10 mouse cellular contexts compared by ENCODE assay signal in the genomic region with DNA sequence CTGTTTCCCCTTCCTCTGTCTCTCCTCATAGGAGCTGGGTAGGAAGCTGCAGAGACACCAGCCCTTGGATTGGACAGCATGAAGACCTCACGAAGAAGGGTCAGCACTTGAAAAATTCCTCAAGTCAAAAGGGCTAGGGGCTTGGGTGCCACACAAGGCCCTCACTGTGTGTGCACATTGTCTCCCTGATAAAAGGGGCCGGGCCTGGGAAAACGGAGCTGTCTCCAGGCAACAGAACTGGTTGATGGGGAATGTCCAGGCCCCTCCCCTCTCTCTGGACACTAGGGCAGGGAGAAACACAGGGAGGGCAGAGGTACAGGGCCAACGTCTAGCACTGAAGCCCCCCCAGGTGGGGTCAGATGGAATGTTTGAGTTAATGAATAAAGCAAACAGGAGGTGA. TPM values are rescaled to one million over a fixed set of nuclear protein-coding genes. Genes with fewer than 3 reads are reported as not detected.
DNase-seq lines count a peak whose midpoint lies in the region; ATAC-seq and TF ChIP-seq lines count a peak whose summit lies in the region.
"Had no signal": no experiment of that assay in that cellular context is flagged by ENCODE, and none has a peak within 500 bp of the region (broad histone marks: within the 10 kb centered on the region; RNA-seq: fewer than 3 reads in every experiment).

No protein-coding gene starts in this region.

- ATAC-seq in kidney, embryonic 15.5 days (replicated peaks; ENCODE audit: low FRiP score), result peak; percentile 58; the same call in 1 of the 2 replicates
- ATAC-seq in hindbrain, embryonic 15.5 days (ENCODE audit: low FRiP score, low read depth), result peak; percentile 80; the same call in 1 of the 2 replicates
- ATAC-seq in stomach, postnatal 0 days (ENCODE audit: low FRiP score, low TSS enrichment), result no peak

- H3K36me3 ChIP-seq in kidney, embryonic 15.5 days, result peaks cover 2% of the 10 kb centered on the region; the same call in 1 of the 2 replicates
- peaks cover 4% of the 10 kb centered on the region; the same call in 1 of the 2 replicates for H3K36me3 ChIP-seq in hindbrain, embryonic 15.5 days
- no peaks in the 10 kb centered on the region for H3K36me3 ChIP-seq in stomach, postnatal 0 days (ENCODE audit: control insufficient read depth, insufficient read depth, low read length)
- H3K36me3 ChIP-seq: embryonic facial prominence, embryonic 13.5 days; heart, embryonic 15.5 days had no signal

- WGBS in kidney, embryonic 15.5 days, result 50% methylated on average over 4 of the region's 4 CpGs
- WGBS in hindbrain, embryonic 15.5 days, result 4% methylated on average over 4 of the region's 4 CpGs
- 46% methylated on average over 4 of the region's 4 CpGs for WGBS in stomach, postnatal 0 days

- H3K4me2 ChIP-seq in kidney, embryonic 15.5 days, result no peak overlapping the region
- H3K4me2 ChIP-seq in hindbrain, embryonic 15.5 days, result no peak overlapping the region
- H3K4me2 ChIP-seq in stomach, postnatal 0 days (replicated peaks; ENCODE audit: low read depth), result no peak overlapping the region
- H3K4me2 ChIP-seq: embryonic facial prominence, embryonic 13.5 days; heart, embryonic 15.5 days had no signal

- H3K4me3 ChIP-seq in kidney, embryonic 15.5 days (replicated peaks), result no peak overlapping the region
- no peak overlapping the region for H3K4me3 ChIP-seq in hindbrain, embryonic 15.5 days
- no peak overlapping the region for H3K4me3 ChIP-seq in stomach, postnatal 0 days (ENCODE audit: low read depth, low read length)
- H3K4me3 ChIP-seq: embryonic facial prominence, embryonic 13.5 days; heart, embryonic 15.5 days had no signal

- H3K9ac ChIP-seq in kidney, embryonic 15.5 days, result no peak overlapping the region
- no peak overlapping the region for H3K9ac ChIP-seq in hindbrain, embryonic 15.5 days
- H3K9ac ChIP-seq in stomach, postnatal 0 days (ENCODE audit: low read length), result no peak overlapping the region
- H3K9ac ChIP-seq: embryonic facial prominence, embryonic 13.5 days; heart, embryonic 15.5 days had no signal

- no peak for DNase-seq in kidney, postnatal 25 days
- DNase-seq in embryo, embryonic 11 days, result peak; percentile 74
- DNase-seq in neural tube, embryonic 10.5 days (ENCODE audit: extremely low spot score, low spot score), result peak; percentile 60
- DNase-seq in adrenal gland, adult 18-20 months (ENCODE audit: low spot score in 2 of 2), result no peak
- no peak for DNase-seq in gastrocnemius, postnatal 4 days (ENCODE audit: low spot score in 2 of 2)
- DNase-seq in stomach, postnatal 0 days (ENCODE audit: low spot score), result no peak

- peaks cover 9% of the 10 kb centered on the region for H3K4me1 ChIP-seq in kidney, embryonic 15.5 days
- H3K4me1 ChIP-seq in hindbrain, embryonic 15.5 days (replicated peaks), result peaks cover 11% of the 10 kb centered on the region; the same call in 1 of the 2 replicates
- H3K4me1 ChIP-seq in stomach, postnatal 0 days (replicated peaks; ENCODE audit: control insufficient read depth, insufficient read depth), result no peaks in the 10 kb centered on the region
- H3K4me1 ChIP-seq: heart, embryonic 15.5 days had no signal

- no peak overlapping the region for H3K27ac ChIP-seq in kidney, embryonic 15.5 days
- H3K27ac ChIP-seq in hindbrain, embryonic 15.5 days (replicated peaks), result peak overlapping the region; percentile 73
- H3K27ac ChIP-seq in stomach, postnatal 0 days (replicated peaks), result no peak overlapping the region
- H3K27ac ChIP-seq: embryonic facial prominence, embryonic 13.5 days; heart, embryonic 15.5 days had no signal

- 0 out of 2 replicates have a peak, but pooled peaks cover 3% of the 10 kb centered on the region for H3K27me3 ChIP-seq in kidney, embryonic 15.5 days
- H3K27me3 ChIP-seq in hindbrain, embryonic 15.5 days, result no peaks in the 10 kb centered on the region
- H3K27me3 ChIP-seq in stomach, postnatal 0 days (ENCODE audit: control insufficient read depth, insufficient read depth, low read length), result no peaks in the 10 kb centered on the region
- H3K27me3 ChIP-seq: embryonic facial prominence, embryonic 13.5 days had no signal

- no peak for TF ChIP-seq CTCF in stomach, postnatal 0 days (IDR thresholded peaks at IDR 0.05; ENCODE audit: low read depth)

- TF ChIP-seq EP300 in stomach, postnatal 0 days (optimal IDR thresholded peaks at IDR 0.05), result no peak

- H3K9me3 ChIP-seq in kidney, embryonic 15.5 days (replicated peaks), result no peaks in the 10 kb centered on the region
- H3K9me3 ChIP-seq in hindbrain, embryonic 15.5 days, result no peaks in the 10 kb centered on the region
- H3K9me3 ChIP-seq in stomach, postnatal 0 days (ENCODE audit: control insufficient read depth, low read length), result no peaks in the 10 kb centered on the region
- H3K9me3 ChIP-seq: embryonic facial prominence, embryonic 13.5 days; heart, embryonic 15.5 days had no signal

RNA-seq across cellular contexts. Expression of gene Syn3, which starts 41.5 kb away (rescaled TPM):
- 7.2 and 8.1 TPM in 2 replicates for polyA plus RNA-seq in kidney, embryonic 15.5 days (2015; fragmentation: Nextera tagmentation; extraction: Ambion mirVana)
- 25.8 and 30.1 TPM in 2 replicates for polyA plus RNA-seq in hindbrain, embryonic 15.5 days (2015; fragmentation: Nextera tagmentation; extraction: Ambion mirVana)
- 1 to 10 TPM; 1.6 to 1.9 TPM for total RNA-seq in adrenal gland, adult 18-20 months (2021)
- total RNA-seq in gastrocnemius, postnatal 4 days (2021), result under 1 TPM; 0.26 to 0.47 TPM
- 1.3 and 1.6 TPM in 2 replicates for polyA plus RNA-seq in stomach, postnatal 0 days (2015; fragmentation: Nextera tagmentation; extraction: Ambion mirVana)

Comparison
In these comparisons a context has a peak if more than half of its experiments do, and no peak if none do; other contexts are left out.
1. DNase-seq: peak in embryo, embryonic 11 days (single experiment) and neural tube, embryonic 10.5 days (single experiment); none in kidney, postnatal 25 days (0 of 2), adrenal gland, adult 18-20 months (0 of 2), gastrocnemius, postnatal 4 days (0 of 2) and stomach, postnatal 0 days (single experiment).